Mouse (Mus musculus) C2C12 (cell line): Measurements from ENCODE around the gene Cdh20.

Experiments
- CEBPB ChIP-seq: IDR thresholded peaks from one replicate; pipeline ENCODE4 v1.6.1; 2011; ENCODE audit warnings: low read depth, mild to moderate bottlenecking, control low read depth, moderate library complexity
- CTCF ChIP-seq: IDR thresholded peaks from one replicate; pipeline ENCODE4 v1.5.1; 2011; ENCODE audit not compliant: control insufficient read depth, insufficient read depth, insufficient read length
- MYOD1 ChIP-seq: IDR thresholded peaks from one replicate; pipeline ENCODE4 v1.6.1; 2011; ENCODE audit warnings: low read depth; ENCODE audit not compliant: control insufficient read depth, insufficient read length
- MYOG ChIP-seq: IDR thresholded peaks from one replicate; pipeline ENCODE4 v1.6.1; 2011; ENCODE audit not compliant: control insufficient read depth, insufficient read length; ENCODE audit errors: extremely low read depth
- USF1 ChIP-seq: IDR thresholded peaks from one replicate; pipeline ENCODE4 v1.6.1; 2011; ENCODE audit warnings: low read depth, mild to moderate bottlenecking, control low read depth, moderate library complexity

- no peak for TF ChIP-seq USF1
- TF ChIP-seq CEBPB = no peak
- no peak for TF ChIP-seq CTCF
- no peak for TF ChIP-seq MYOD1
- no peak for TF ChIP-seq MYOG
Observed at GRCm38 (mm10) chr1:104987526-104987925, 219.2 kb downstream of the Cdh20 start.
